Mouse (Mus musculus) CD8-positive naive resting alpha-beta T cell, adult 2 months (primary cell): ENCODE measurements around the gene Cmklr1.

ENCODE experiments used
- DNase-seq, 2 experiments: peaks; one replicate each; pipeline ENCODE4 v3.0.0; 2022; ENCODE audit warnings: low read depth in 2 of 2, low spot score in 2 of 2

Cmklr1 gene

GRCm38 (mm10) chr5:113650035-113650865 is at the start of gene Cmklr1:
Cmklr1 (minus strand) TSS chr5:113650426.
- DNase-seq: no peak

GRCm38 (mm10) chr5:113694415-113694814 is 44.2 kb upstream of the Cmklr1 start:
- no peak for DNase-seq

- no peak for DNase-seq
These were observed 43.8 kb upstream of the Cmklr1 start for GRCm38 (mm10) chr5:113694000-113694399.

GRCm38 (mm10) chr5:113693196-113693755 is 43.0 kb upstream of the Cmklr1 start:
- DNase-seq: no peak

GRCm38 (mm10) chr5:113690866-113691265 is 40.6 kb upstream of the Cmklr1 start:
- no peak for DNase-seq

- no peak for DNase-seq
These were observed 39.9 kb upstream of the Cmklr1 start for GRCm38 (mm10) chr5:113690069-113690548.

GRCm38 (mm10) chr5:113687514-113687913 is 37.3 kb upstream of the Cmklr1 start:
- DNase-seq: no peak

- no peak for DNase-seq
These were observed 35.2 kb upstream of the Cmklr1 start for GRCm38 (mm10) chr5:113685471-113685870.

- no peak for DNase-seq
These were observed 33.0 kb upstream of the Cmklr1 start for GRCm38 (mm10) chr5:113683246-113683645.

- no peak for DNase-seq
These were observed 32.2 kb upstream of the Cmklr1 start for GRCm38 (mm10) chr5:113682472-113682871.

GRCm38 (mm10) chr5:113681219-113681618 is 31.0 kb upstream of the Cmklr1 start:
- no peak for DNase-seq

GRCm38 (mm10) chr5:113679509-113679908 is 29.3 kb upstream of the Cmklr1 start:
- DNase-seq: no peak

- DNase-seq: no peak
These were observed 28.7 kb upstream of the Cmklr1 start for GRCm38 (mm10) chr5:113678743-113679452.

- DNase-seq: no peak
These were observed 27.3 kb upstream of the Cmklr1 start for GRCm38 (mm10) chr5:113677541-113677940.

- DNase-seq: no peak
These were observed 24.6 kb upstream of the Cmklr1 start for GRCm38 (mm10) chr5:113674851-113675250.

- peak in 1 of 2 experiments; percentile 20 for DNase-seq
These were observed 22.2 kb upstream of the Cmklr1 start for GRCm38 (mm10) chr5:113672456-113672855.

GRCm38 (mm10) chr5:113670597-113670996 is 20.4 kb upstream of the Cmklr1 start:
- peak; percentile 40 to 69 for DNase-seq

GRCm38 (mm10) chr5:113670110-113670509 is 19.9 kb upstream of the Cmklr1 start:
- DNase-seq: no peak

GRCm38 (mm10) chr5:113664629-113665195 is 14.5 kb upstream of the Cmklr1 start:
- DNase-seq: no peak

GRCm38 (mm10) chr5:113664127-113664526 is 13.9 kb upstream of the Cmklr1 start:
- DNase-seq: no peak

GRCm38 (mm10) chr5:113660872-113661271 is 10.6 kb upstream of the Cmklr1 start:
- DNase-seq: no peak
